Mouse (Mus musculus): ENCODE measurements around the gene Pdgfa. TPM values are rescaled to one million over a fixed set of nuclear protein-coding genes. Genes with fewer than 3 reads are reported as not detected.

Pdgfa gene
- polyA plus RNA-seq, 1 experiment from 2014 or later, result 53.3 TPM

GRCm38 (mm10) chr5:138988764-138989163, 8.4 kb downstream of the Pdgfa start:
- peak; percentile 80 for ATAC-seq (ENCODE audit: insufficient number of reproducible peaks, insufficient read depth, low FRiP score, low read depth)
- Histone ChIP-seq H3K4me3 (ENCODE audit: control insufficient read depth in 1 of 2, insufficient read depth in 1 of 2, low read depth in 1 of 2, low read length in 2 of 2) (no peak overlapping the region), H3K27ac (replicated peaks in 1 of 2; ENCODE audit: control insufficient read depth in 1 of 2, insufficient read depth in 1 of 2, low read depth in 2 of 2, low read length in 2 of 2) (peak overlapping the region; percentile 67 to 80), H3K36me3 (ENCODE audit: control insufficient read depth, insufficient read depth, low read length) (peaks cover 50% of the 10 kb centered on the region), H3K27me3 (ENCODE audit: control insufficient read depth, insufficient read depth, low read length) (peaks cover 17% of the 10 kb centered on the region; the same call in 1 of the 2 replicates), H3K4me2 (ENCODE audit: low read length) (peak overlapping the region; percentile 33), H3K9ac (ENCODE audit: low read length) (peak overlapping the region; percentile 47; the same call in 1 of the 2 replicates), H3K4me1 (ENCODE audit: control insufficient read depth in 2 of 2, insufficient read depth in 2 of 2, low read length in 2 of 2) (peaks cover 33 to 56% of the 10 kb centered on the region in 2 experiments), H3K9me3 (ENCODE audit: control insufficient read depth, low read length) (no peaks in the 10 kb centered on the region)
- WGBS, result 14% methylated on average over 9 of the region's 9 CpGs

- peak overlapping the region; percentile 46 to 80; a peak in 3 of 4 replicates for H3K27ac ChIP-seq (replicated peaks in 1 of 2; ENCODE audit: control insufficient read depth in 1 of 2, insufficient read depth in 1 of 2, low read depth in 2 of 2, low read length in 2 of 2)
- no peak overlapping the region for H3K4me2 ChIP-seq (ENCODE audit: low read length)
- no peaks in the 10 kb centered on the region for H3K9me3 ChIP-seq (ENCODE audit: control insufficient read depth, low read length)
- ATAC-seq (ENCODE audit: insufficient number of reproducible peaks, insufficient read depth, low FRiP score, low read depth), result no peak
- H3K9ac ChIP-seq (ENCODE audit: low read length), result peak overlapping the region; percentile 47; the same call in 1 of the 2 replicates
- H3K4me1 ChIP-seq (ENCODE audit: control insufficient read depth in 2 of 2, insufficient read depth in 2 of 2, low read length in 2 of 2), result peaks cover 33 to 55% of the 10 kb centered on the region in 2 experiments
- H3K4me3 ChIP-seq (ENCODE audit: control insufficient read depth in 1 of 2, insufficient read depth in 1 of 2, low read depth in 1 of 2, low read length in 2 of 2), result no peak overlapping the region
- 69% methylated on average over 10 of the region's 10 CpGs for WGBS
- H3K36me3 ChIP-seq (ENCODE audit: control insufficient read depth, insufficient read depth, low read length), result peaks cover 57% of the 10 kb centered on the region
- peaks cover 17% of the 10 kb centered on the region; the same call in 1 of the 2 replicates for H3K27me3 ChIP-seq (ENCODE audit: control insufficient read depth, insufficient read depth, low read length)
Measured at GRCm38 (mm10) chr5:138987994-138988393, 9.2 kb downstream of the Pdgfa start.

GRCm38 (mm10) chr5:138981921-138982320, 15.2 kb downstream of the Pdgfa start:
- Histone ChIP-seq H3K9me3 (ENCODE audit: control insufficient read depth, low read length) (no peaks in the 10 kb centered on the region), H3K4me2 (ENCODE audit: low read length) (no peak overlapping the region), H3K4me1 (ENCODE audit: control insufficient read depth in 2 of 2, insufficient read depth in 2 of 2, low read length in 2 of 2) (peaks cover 13 to 37% of the 10 kb centered on the region in 2 experiments)

GRCm38 (mm10) chr5:138980608-138981007, 16.6 kb downstream of the Pdgfa start:
- H3K4me1 ChIP-seq (ENCODE audit: control insufficient read depth in 2 of 2, insufficient read depth in 2 of 2, low read length in 2 of 2), result peaks cover 13 to 37% of the 10 kb centered on the region in 2 experiments
- 0 out of 4 replicates have a peak overlapping the region, but pooled peaks of 1 of the 2 experiments have one; percentile 8 for H3K27ac ChIP-seq (replicated peaks in 1 of 2; ENCODE audit: control insufficient read depth in 1 of 2, insufficient read depth in 1 of 2, low read depth in 2 of 2, low read length in 2 of 2)
- H3K4me2 ChIP-seq (ENCODE audit: low read length), result no peak overlapping the region
- H3K36me3 ChIP-seq (ENCODE audit: control insufficient read depth, insufficient read depth, low read length), result peaks cover 94% of the 10 kb centered on the region
- no peaks in the 10 kb centered on the region for H3K9me3 ChIP-seq (ENCODE audit: control insufficient read depth, low read length)
- WGBS, result 86% methylated on average over 9 of the region's 9 CpGs
- no peaks in the 10 kb centered on the region for H3K27me3 ChIP-seq (ENCODE audit: control insufficient read depth, insufficient read depth, low read length)
- ATAC-seq (ENCODE audit: insufficient number of reproducible peaks, insufficient read depth, low FRiP score, low read depth), result no peak
- no peak overlapping the region for H3K4me3 ChIP-seq (ENCODE audit: control insufficient read depth in 1 of 2, insufficient read depth in 1 of 2, low read depth in 1 of 2, low read length in 2 of 2)
- no peak overlapping the region for H3K9ac ChIP-seq (ENCODE audit: low read length)

More at GRCm38 (mm10) chr5:138981921-138982320, 15.2 kb downstream of the Pdgfa start:
- Histone ChIP-seq H3K27ac (replicated peaks in 1 of 2; ENCODE audit: control insufficient read depth in 1 of 2, insufficient read depth in 1 of 2, low read depth in 2 of 2, low read length in 2 of 2) (no peak overlapping the region), H3K9ac (ENCODE audit: low read length) (no peak overlapping the region), H3K36me3 (ENCODE audit: control insufficient read depth, insufficient read depth, low read length) (peaks cover 95% of the 10 kb centered on the region), H3K27me3 (ENCODE audit: control insufficient read depth, insufficient read depth, low read length) (no peaks in the 10 kb centered on the region), H3K4me3 (ENCODE audit: control insufficient read depth in 1 of 2, insufficient read depth in 1 of 2, low read depth in 1 of 2, low read length in 2 of 2) (no peak overlapping the region)
- WGBS, result 75% methylated on average over 8 of the region's 9 CpGs
- ATAC-seq (ENCODE audit: insufficient number of reproducible peaks, insufficient read depth, low FRiP score, low read depth), result no peak

GRCm38 (mm10) chr5:138979840-138980239, 17.3 kb downstream of the Pdgfa start:
- Histone ChIP-seq H3K36me3 (ENCODE audit: control insufficient read depth, insufficient read depth, low read length) (peaks cover 92% of the 10 kb centered on the region), H3K9me3 (ENCODE audit: control insufficient read depth, low read length) (no peaks in the 10 kb centered on the region), H3K27ac (replicated peaks in 1 of 2; ENCODE audit: control insufficient read depth in 1 of 2, insufficient read depth in 1 of 2, low read depth in 2 of 2, low read length in 2 of 2) (no peak overlapping the region; a peak in 1 of 4 replicates), H3K9ac (ENCODE audit: low read length) (no peak overlapping the region), H3K4me2 (ENCODE audit: low read length) (no peak overlapping the region), H3K4me3 (ENCODE audit: control insufficient read depth in 1 of 2, insufficient read depth in 1 of 2, low read depth in 1 of 2, low read length in 2 of 2) (no peak overlapping the region), H3K4me1 (ENCODE audit: control insufficient read depth in 2 of 2, insufficient read depth in 2 of 2, low read length in 2 of 2) (peaks cover 13 to 37% of the 10 kb centered on the region in 2 experiments), H3K27me3 (ENCODE audit: control insufficient read depth, insufficient read depth, low read length) (no peaks in the 10 kb centered on the region)
- WGBS, result 49% methylated on average over 8 of the region's 8 CpGs
- ATAC-seq (ENCODE audit: insufficient number of reproducible peaks, insufficient read depth, low FRiP score, low read depth), result no peak

GRCm38 (mm10) chr5:138977759-138978158, 19.4 kb downstream of the Pdgfa start:
- Histone ChIP-seq H3K36me3 (ENCODE audit: control insufficient read depth, insufficient read depth, low read length) (peaks cover 74% of the 10 kb centered on the region), H3K4me1 (ENCODE audit: control insufficient read depth in 2 of 2, insufficient read depth in 2 of 2, low read length in 2 of 2) (peaks cover 13 to 44% of the 10 kb centered on the region in 2 experiments), H3K27me3 (ENCODE audit: control insufficient read depth, insufficient read depth, low read length) (no peaks in the 10 kb centered on the region), H3K27ac (replicated peaks in 1 of 2; ENCODE audit: control insufficient read depth in 1 of 2, insufficient read depth in 1 of 2, low read depth in 2 of 2, low read length in 2 of 2) (no peak overlapping the region), H3K9ac (ENCODE audit: low read length) (no peak overlapping the region), H3K9me3 (ENCODE audit: control insufficient read depth, low read length) (no peaks in the 10 kb centered on the region), H3K4me2 (ENCODE audit: low read length) (no peak overlapping the region), H3K4me3 (ENCODE audit: control insufficient read depth in 1 of 2, insufficient read depth in 1 of 2, low read depth in 1 of 2, low read length in 2 of 2) (no peak overlapping the region)
- WGBS, result 19% methylated on average over 3 of the region's 3 CpGs
- ATAC-seq (ENCODE audit: insufficient number of reproducible peaks, insufficient read depth, low FRiP score, low read depth), result no peak

GRCm38 (mm10) chr5:138974911-138975485, 22.2 kb downstream of the Pdgfa start:
- ATAC-seq (ENCODE audit: insufficient number of reproducible peaks, insufficient read depth, low FRiP score, low read depth), result no peak
- Histone ChIP-seq H3K4me3 (ENCODE audit: control insufficient read depth in 1 of 2, insufficient read depth in 1 of 2, low read depth in 1 of 2, low read length in 2 of 2) (no peak overlapping the region), H3K27me3 (ENCODE audit: control insufficient read depth, insufficient read depth, low read length) (no peaks in the 10 kb centered on the region), H3K27ac (replicated peaks in 1 of 2; ENCODE audit: control insufficient read depth in 1 of 2, insufficient read depth in 1 of 2, low read depth in 2 of 2, low read length in 2 of 2) (peak overlapping the region; percentile 53 to 71), H3K9ac (ENCODE audit: low read length) (no peak overlapping the region), H3K4me1 (ENCODE audit: control insufficient read depth in 2 of 2, insufficient read depth in 2 of 2, low read length in 2 of 2) (peaks cover 23 to 42% of the 10 kb centered on the region in 2 experiments), H3K36me3 (ENCODE audit: control insufficient read depth, insufficient read depth, low read length) (peaks cover 52% of the 10 kb centered on the region), H3K9me3 (ENCODE audit: control insufficient read depth, low read length) (no peaks in the 10 kb centered on the region), H3K4me2 (ENCODE audit: low read length) (no peak overlapping the region)
- 88% methylated on average over 8 of the region's 8 CpGs for WGBS

Measured in heart, embryonic 14.5 days (tissue).